Mouse (Mus musculus): ENCODE results near the gene Dennd1b. TPM values are rescaled to one million over a fixed set of nuclear protein-coding genes. Genes with fewer than 3 reads are reported as not detected.

Gene Dennd1b
- polyA plus RNA-seq, 1 experiment from 2014 or later: 6.7 TPM

DNA sequence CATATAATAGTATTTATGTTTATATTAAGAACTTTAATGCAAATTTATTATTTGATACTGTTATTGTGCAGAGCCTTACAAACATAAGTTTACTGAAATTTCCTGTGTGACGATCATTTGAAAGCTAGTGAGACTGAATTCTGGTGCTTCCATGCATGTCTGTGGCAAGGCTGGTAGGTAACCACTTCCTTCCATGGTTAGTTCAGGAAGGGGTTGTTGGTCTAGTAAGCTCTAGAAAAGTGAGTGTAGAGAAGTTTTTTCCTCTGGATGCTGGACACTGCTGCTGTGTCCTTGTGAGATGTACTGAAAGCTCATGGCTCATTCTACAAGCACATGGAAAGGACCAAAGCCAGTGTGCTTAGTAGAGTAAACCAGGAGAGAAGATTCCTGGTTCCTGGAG lies 73.1 kb downstream of the Dennd1b start:
- Histone ChIP-seq H3K36me3 (replicated peaks) (no peaks in the 10 kb centered on the region), H3K27me3 (replicated peaks; ENCODE audit: low read depth, poor library complexity, severe bottlenecking) (no peaks in the 10 kb centered on the region), H3K4me3 (no peak overlapping the region), H3K4me1 (no peaks in the 10 kb centered on the region), H3K27ac (replicated peaks) (no peak overlapping the region), H3K9me3 (no peaks in the 10 kb centered on the region)
- 89% methylated on average over 1 of the region's 1 CpGs for WGBS
- DNase-seq (ENCODE audit: low spot score): no peak

DNA sequence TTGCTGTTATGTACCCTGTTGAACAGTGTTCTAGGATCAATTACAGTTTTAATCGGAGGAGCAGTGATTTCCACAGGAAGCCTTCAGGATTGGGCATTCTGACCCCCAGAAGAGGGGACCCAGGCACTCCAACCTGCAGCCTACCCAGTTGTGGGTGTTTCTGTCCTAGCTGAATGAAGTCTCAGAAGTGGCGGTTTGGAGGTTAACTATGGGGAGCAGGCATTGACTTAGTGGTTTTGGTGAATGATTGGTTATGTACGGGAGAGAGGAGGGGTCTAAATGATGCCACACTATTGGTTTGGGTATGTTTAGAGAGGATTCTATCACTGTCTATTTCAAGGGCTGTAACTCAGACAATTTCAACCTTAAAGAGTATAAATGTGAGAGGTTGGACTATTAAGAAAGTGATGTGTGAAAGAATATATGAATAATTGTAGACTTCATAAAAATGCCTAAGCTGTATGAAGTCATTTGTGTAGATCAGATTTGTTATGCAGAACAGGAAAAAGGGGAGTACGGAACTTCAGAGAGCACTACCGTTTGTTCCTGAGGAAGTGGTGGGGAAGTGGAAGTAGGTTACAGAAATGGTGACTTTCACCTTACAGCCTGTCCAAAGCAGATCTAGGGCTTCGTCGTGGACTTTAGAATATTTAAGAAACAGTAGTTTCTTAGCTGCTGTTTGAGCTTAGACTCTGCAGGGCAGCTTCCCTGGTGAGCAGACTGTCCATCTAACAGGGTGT lies 73.7 kb downstream of the Dennd1b start:
- Histone ChIP-seq H3K27ac (replicated peaks) (no peak overlapping the region), H3K36me3 (replicated peaks) (no peaks in the 10 kb centered on the region)

DNA sequence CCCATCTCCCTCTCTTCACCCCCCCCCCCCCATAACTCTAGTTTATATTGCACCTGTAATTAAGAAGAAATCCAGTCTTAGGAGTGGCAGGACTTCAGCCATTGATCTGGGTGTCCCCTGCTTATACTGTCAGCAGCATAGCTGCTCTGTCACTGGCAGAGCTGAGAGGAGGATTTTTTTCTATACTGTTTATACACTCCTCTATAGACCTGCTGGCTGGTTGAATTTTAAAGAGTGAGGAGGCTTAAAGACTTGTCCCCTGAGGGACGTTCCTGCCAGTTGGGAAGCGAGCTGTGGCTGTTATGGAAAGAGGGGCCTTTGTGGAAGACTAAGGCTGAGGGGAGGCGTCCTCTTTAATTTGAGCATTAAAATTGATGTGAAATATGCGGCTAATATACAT lies 74.8 kb downstream of the Dennd1b start:
- Histone ChIP-seq H3K36me3 (replicated peaks) (no peaks in the 10 kb centered on the region), H3K27me3 (replicated peaks; ENCODE audit: low read depth, poor library complexity, severe bottlenecking) (no peaks in the 10 kb centered on the region), H3K4me3 (no peak overlapping the region), H3K9me3 (no peaks in the 10 kb centered on the region), H3K27ac (replicated peaks) (no peak overlapping the region), H3K4me1 (no peaks in the 10 kb centered on the region)
- WGBS: 27% methylated on average over 4 of the region's 4 CpGs
- no peak for DNase-seq (ENCODE audit: low spot score)

More for the DNA sequence above, 73.7 kb downstream of the Dennd1b start:
- no peak overlapping the region for H3K4me3 ChIP-seq
- H3K4me1 ChIP-seq: no peaks in the 10 kb centered on the region
- H3K27me3 ChIP-seq (replicated peaks; ENCODE audit: low read depth, poor library complexity, severe bottlenecking): no peaks in the 10 kb centered on the region
- no peak for DNase-seq (ENCODE audit: low spot score)
- no peaks in the 10 kb centered on the region for H3K9me3 ChIP-seq
- 54% methylated on average over 7 of the region's 7 CpGs for WGBS

DNA sequence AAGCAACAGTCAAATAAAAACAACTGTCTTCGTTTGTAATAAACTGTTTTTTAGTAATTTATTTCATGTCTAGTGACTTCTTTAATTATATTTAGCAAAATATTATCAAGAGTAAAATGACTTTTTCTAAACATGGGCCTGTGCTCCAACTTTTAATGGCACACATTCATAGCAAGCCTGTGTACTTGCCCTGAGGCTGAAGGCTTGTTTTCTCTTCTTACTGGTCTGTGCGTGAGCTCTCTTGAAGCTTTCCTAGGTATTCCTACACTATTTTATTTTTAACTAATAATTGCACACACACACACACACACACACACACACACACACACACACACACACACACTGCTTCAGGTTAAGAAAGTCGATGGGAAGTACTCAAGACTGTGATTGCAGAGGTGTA lies 75.4 kb downstream of the Dennd1b start:
- Histone ChIP-seq H3K36me3 (replicated peaks) (no peaks in the 10 kb centered on the region), H3K27ac (replicated peaks) (no peak overlapping the region), H3K4me3 (no peak overlapping the region), H3K4me1 (no peaks in the 10 kb centered on the region), H3K9me3 (no peaks in the 10 kb centered on the region), H3K27me3 (replicated peaks; ENCODE audit: low read depth, poor library complexity, severe bottlenecking) (no peaks in the 10 kb centered on the region)
- no peak for DNase-seq (ENCODE audit: low spot score)
- WGBS: 47% methylated on average over 3 of the region's 3 CpGs

DNA sequence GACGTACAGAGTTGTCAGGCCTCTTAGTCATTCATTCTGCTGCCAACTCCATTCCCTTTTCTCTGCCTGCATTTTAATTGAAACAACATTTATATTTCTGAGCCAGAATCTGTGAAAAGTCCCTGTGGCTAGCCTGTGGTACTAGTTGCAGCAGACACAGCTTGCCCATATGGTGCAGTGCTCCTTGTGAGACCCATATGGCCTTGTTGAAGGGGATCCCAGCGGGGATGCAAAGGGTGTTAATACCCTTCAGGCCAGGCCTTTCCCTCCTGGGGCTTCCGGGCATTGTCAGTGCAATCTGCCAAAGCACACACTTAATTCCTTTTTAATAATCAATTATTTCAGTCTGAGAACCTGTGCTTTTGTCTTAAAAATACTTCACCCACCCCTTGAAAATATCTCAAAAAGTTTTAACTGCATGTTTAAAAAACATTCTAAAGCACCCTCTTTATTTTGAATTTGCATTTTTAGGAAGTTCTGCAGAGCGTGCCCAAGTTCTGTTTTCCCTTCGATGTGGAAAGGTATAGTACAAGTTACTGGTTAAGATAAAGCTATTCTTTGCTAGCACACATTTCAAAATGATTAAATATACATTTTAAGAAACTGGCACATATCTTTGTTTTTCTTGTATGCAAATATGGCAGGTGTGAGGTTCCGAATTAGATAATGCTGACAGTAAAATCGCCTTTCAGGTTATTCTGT lies 76.4 kb downstream of the Dennd1b start:
- H3K4me1 ChIP-seq: no peaks in the 10 kb centered on the region
- H3K36me3 ChIP-seq (replicated peaks): no peaks in the 10 kb centered on the region
- H3K27ac ChIP-seq (replicated peaks): no peak overlapping the region
- WGBS: 58% methylated on average over 7 of the region's 7 CpGs
- no peak overlapping the region for H3K4me3 ChIP-seq
- no peaks in the 10 kb centered on the region for H3K27me3 ChIP-seq (replicated peaks; ENCODE audit: low read depth, poor library complexity, severe bottlenecking)
- H3K9me3 ChIP-seq: no peaks in the 10 kb centered on the region
- no peak for DNase-seq (ENCODE audit: low spot score)

DNA sequence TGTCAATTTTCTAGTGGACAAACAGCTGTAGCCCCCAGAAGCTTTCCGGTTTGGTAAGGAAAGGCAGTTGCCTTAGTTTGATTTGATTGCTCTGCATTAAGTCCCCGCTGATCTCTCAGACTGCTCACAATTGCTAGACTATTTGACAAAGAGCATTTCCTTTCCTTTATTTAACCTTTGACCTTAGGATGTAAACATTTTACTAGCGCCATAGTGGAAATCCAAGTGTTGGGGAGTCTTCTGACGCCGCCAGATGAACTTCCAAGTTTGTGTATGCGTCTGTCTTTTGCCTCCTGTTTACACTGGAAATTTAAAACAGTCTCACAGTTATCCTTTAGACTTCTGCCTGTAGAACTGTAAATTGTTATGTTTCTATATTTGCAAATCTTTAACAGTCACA lies 85.8 kb downstream of the Dennd1b start:
- Histone ChIP-seq H3K4me3 (no peak overlapping the region), H3K36me3 (replicated peaks) (no peaks in the 10 kb centered on the region), H3K9me3 (no peaks in the 10 kb centered on the region), H3K27me3 (replicated peaks; ENCODE audit: low read depth, poor library complexity, severe bottlenecking) (no peaks in the 10 kb centered on the region), H3K4me1 (peaks cover 12% of the 10 kb centered on the region), H3K27ac (replicated peaks) (no peak overlapping the region)
- WGBS: 25% methylated on average over 6 of the region's 6 CpGs
- peak; percentile 16 for DNase-seq (ENCODE audit: low spot score)

DNA sequence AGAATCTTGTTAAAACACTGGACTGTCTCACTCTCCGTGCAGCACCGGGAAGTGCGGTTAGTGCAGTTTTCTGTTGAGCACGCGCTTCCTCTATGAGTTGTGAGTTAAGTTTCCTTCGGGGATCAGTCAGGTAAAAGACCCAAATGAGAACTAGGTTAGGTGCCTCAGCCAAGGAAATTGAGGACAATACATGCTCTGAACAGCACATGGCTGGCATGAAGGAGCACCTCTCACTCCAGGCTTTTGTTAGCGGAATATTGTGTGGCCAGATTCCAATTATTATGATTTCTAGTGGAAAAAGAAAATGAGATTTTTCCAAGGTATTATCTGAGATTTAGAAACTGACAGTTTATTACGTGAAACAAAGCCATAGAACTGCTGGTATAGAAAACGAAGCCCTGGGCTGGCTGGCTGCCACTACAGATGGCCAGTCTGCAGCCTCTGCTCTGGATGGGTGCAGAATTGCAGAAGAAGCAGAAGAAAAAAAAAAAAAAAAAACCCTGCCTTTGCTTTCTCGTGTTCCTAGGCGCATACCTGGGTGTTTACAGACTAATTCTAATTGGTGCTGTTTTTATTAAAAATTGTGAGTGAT lies 86.7 kb downstream of the Dennd1b start:
- no peak for DNase-seq (ENCODE audit: low spot score)
- Histone ChIP-seq H3K4me1 (peaks cover 12% of the 10 kb centered on the region), H3K36me3 (replicated peaks) (no peaks in the 10 kb centered on the region), H3K4me3 (no peak overlapping the region), H3K27ac (replicated peaks) (no peak overlapping the region), H3K9me3 (no peaks in the 10 kb centered on the region), H3K27me3 (replicated peaks; ENCODE audit: low read depth, poor library complexity, severe bottlenecking) (no peaks in the 10 kb centered on the region)
- WGBS: 74% methylated on average over 11 of the region's 11 CpGs

DNA sequence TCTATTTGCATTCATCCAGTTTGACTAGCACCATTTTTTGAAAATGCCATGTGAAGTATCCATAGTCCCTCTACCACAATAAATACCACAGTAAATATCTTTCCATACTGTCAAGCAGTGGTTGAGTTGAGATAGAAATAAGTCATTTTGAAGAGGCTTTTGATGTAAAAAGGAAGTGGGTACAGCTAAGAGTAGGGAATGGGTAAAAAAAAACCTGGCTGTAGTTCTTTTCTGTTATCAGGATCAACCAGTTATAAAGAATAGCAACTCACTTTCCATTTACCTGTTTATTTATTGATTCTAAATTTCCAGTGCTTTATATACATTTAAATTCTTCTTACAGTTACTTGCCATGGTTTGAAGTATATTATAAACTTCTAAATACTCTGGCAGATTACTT lies 89.8 kb downstream of the Dennd1b start:
- Histone ChIP-seq H3K9me3 (no peaks in the 10 kb centered on the region), H3K27me3 (replicated peaks; ENCODE audit: low read depth, poor library complexity, severe bottlenecking) (no peaks in the 10 kb centered on the region), H3K4me1 (peaks cover 12% of the 10 kb centered on the region), H3K36me3 (replicated peaks) (no peaks in the 10 kb centered on the region), H3K27ac (replicated peaks) (no peak overlapping the region), H3K4me3 (no peak overlapping the region)
- DNase-seq (ENCODE audit: low spot score): no peak

DNA sequence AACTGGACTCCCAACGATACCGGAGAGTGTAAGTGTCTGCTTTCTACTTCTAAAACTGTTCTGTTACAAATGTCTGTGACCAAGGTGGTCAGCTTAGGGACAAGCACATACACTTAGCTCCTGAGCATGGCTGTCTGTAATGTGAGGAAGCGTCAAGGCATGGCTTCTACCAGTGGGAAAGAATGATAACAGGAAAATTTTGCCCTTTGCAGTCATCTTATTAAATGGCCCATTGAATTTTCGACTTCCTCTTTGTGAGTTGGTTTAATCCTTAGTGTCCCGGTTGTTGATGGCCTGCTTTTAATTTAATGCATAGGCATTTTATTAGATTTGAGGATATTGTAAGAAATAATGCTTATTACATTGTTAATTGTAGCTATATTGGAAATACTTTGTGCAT lies 97.1 kb downstream of the Dennd1b start:
- WGBS: 90% methylated on average over 5 of the region's 5 CpGs
- no peaks in the 10 kb centered on the region for H3K9me3 ChIP-seq
- DNase-seq (ENCODE audit: low spot score): no peak
- no peak overlapping the region for H3K27ac ChIP-seq (replicated peaks)
- H3K27me3 ChIP-seq (replicated peaks; ENCODE audit: low read depth, poor library complexity, severe bottlenecking): no peaks in the 10 kb centered on the region
- H3K4me3 ChIP-seq: no peak overlapping the region
- H3K4me1 ChIP-seq: no peaks in the 10 kb centered on the region
- H3K36me3 ChIP-seq (replicated peaks): no peaks in the 10 kb centered on the region

DNA sequence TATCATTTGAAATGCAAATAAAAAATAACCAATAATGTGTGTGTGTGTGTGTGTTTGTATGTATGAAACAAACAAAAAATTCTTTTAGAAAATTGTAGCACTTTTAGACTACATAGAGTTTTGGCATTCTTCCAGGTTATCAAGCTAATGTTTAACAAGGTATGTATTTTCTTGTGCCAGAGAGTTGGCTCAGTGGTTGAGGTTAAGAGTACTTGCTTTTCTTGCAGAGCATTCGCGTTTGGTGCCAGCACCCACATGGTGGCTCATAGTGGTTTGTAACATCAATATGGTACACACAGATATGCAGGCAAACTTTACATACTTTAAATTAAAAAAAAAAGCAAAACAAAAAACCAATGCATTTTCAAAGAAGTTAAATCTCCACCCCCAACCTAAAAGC lies 101.5 kb downstream of the Dennd1b start:
- Histone ChIP-seq H3K4me1 (no peaks in the 10 kb centered on the region), H3K36me3 (replicated peaks) (no peaks in the 10 kb centered on the region), H3K4me3 (no peak overlapping the region), H3K27ac (replicated peaks) (no peak overlapping the region), H3K9me3 (no peaks in the 10 kb centered on the region), H3K27me3 (replicated peaks; ENCODE audit: low read depth, poor library complexity, severe bottlenecking) (no peaks in the 10 kb centered on the region)
- 93% methylated on average over 2 of the region's 2 CpGs for WGBS
- DNase-seq (ENCODE audit: low spot score): no peak

DNA sequence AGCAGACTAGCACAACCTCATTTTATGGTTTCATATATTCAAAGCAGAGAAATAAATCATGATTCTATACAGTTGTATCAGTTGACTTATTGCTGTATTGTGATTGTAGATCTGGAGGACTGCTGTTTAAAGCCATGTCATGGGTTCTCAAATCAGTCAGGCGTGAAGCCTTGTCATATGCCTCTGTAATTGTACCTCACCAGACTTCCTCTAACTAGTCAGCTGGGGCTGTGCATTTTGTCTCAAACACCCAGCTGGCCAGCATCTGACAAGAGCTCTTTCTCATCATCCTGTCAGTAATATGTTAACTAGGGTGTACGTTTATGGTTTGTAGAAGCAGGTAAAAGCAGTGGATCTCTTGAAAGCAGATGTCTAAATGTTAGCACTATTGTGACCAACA lies 104.0 kb downstream of the Dennd1b start:
- Histone ChIP-seq H3K4me3 (no peak overlapping the region), H3K9me3 (no peaks in the 10 kb centered on the region), H3K4me1 (no peaks in the 10 kb centered on the region), H3K27me3 (replicated peaks; ENCODE audit: low read depth, poor library complexity, severe bottlenecking) (no peaks in the 10 kb centered on the region), H3K36me3 (replicated peaks) (no peaks in the 10 kb centered on the region), H3K27ac (replicated peaks) (no peak overlapping the region)
- 81% methylated on average over 2 of the region's 2 CpGs for WGBS
- no peak for DNase-seq (ENCODE audit: low spot score)

DNA sequence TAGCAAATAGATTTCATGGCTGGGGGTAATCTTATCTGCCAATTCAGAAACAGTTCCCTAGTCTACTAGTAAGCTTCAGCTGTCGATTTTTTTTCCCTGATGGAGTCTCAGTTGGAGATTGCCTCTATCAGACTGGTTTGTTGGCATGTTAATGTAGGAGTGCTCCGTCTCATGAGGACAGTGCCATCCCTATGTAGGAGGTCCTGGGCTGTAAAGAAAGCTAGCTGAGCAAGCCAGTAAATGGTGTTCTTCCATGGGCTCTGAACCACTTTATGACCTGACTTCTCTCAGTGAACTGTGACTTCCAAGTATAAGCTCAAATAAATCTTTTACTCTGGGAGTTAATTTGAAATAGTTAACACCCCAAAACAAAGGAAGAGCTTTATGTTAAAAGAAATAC lies 107.8 kb downstream of the Dennd1b start:
- no peak overlapping the region for H3K4me3 ChIP-seq
- no peaks in the 10 kb centered on the region for H3K27me3 ChIP-seq (replicated peaks; ENCODE audit: low read depth, poor library complexity, severe bottlenecking)
- H3K4me1 ChIP-seq: no peaks in the 10 kb centered on the region
- WGBS: 76% methylated on average over 2 of the region's 2 CpGs
- no peak for DNase-seq (ENCODE audit: low spot score)
- no peaks in the 10 kb centered on the region for H3K9me3 ChIP-seq
- no peak overlapping the region for H3K27ac ChIP-seq (replicated peaks)
- H3K36me3 ChIP-seq (replicated peaks): no peaks in the 10 kb centered on the region

DNA sequence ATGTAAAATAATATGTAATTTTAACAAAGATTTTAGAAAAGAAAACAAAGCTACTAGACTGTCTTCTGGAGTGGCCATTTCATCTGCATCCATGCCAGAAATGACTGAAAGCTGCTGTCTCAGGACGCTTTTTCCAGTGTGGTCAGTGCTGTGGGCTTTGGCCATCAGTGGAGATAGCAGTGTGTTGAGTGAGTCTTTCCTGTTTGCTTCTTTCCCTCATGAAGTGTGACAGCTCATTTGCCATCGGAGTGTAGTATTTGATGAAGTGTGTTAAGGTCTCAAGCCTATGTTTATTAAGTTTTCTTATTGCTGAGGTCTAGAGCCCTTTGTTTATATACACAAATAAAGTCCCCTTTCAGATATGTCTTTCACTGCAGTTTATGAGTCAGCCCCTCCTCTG lies 112.4 kb downstream of the Dennd1b start:
- Histone ChIP-seq H3K4me3 (no peak overlapping the region), H3K4me1 (no peaks in the 10 kb centered on the region), H3K9me3 (no peaks in the 10 kb centered on the region), H3K27ac (replicated peaks) (no peak overlapping the region), H3K27me3 (replicated peaks; ENCODE audit: low read depth, poor library complexity, severe bottlenecking) (no peaks in the 10 kb centered on the region), H3K36me3 (replicated peaks) (no peaks in the 10 kb centered on the region)
- WGBS: 80% methylated on average over 2 of the region's 2 CpGs
- no peak for DNase-seq (ENCODE audit: low spot score)
